Mouse (Mus musculus) forebrain, embryonic 11.5 days (tissue): Measurements from ENCODE around the gene Gm826. TPM values are rescaled to one million over a fixed set of nuclear protein-coding genes. Genes with fewer than 3 reads are reported as not detected.

Experiments
- ATAC-seq: fragments of 200-750 bp; cut with Nextera tagmentation; replicated peaks from 2 replicates; pipeline ENCODE4 v1.8.0; 2017; ENCODE audit warnings: moderate TSS enrichment; ENCODE audit not compliant: low FRiP score
- DNase-seq: peaks from one replicate; pipeline ENCODE4 v3.0.0-alpha.2; 2017; ENCODE audit warnings: low spot score
- H3K27ac ChIP-seq: fragments of 300-500 bp; sonication (generic); 2 replicates; pipeline ENCODE4 v1.5.1; 2014; ENCODE audit warnings: low read depth, low read length
- H3K27me3 ChIP-seq: fragments of 300-500 bp; sonication (generic); 2 replicates; pipeline ENCODE4 v1.6.1; 2014; ENCODE audit warnings: mild to moderate bottlenecking, low read length, mixed read lengths; ENCODE audit not compliant: control insufficient read depth, insufficient read depth
- H3K36me3 ChIP-seq: fragments of 300-500 bp; sonication (generic); 2 replicates; pipeline ENCODE4 v1.6.1; 2014; ENCODE audit warnings: mild to moderate bottlenecking, low read length, moderate library complexity, mixed read lengths; ENCODE audit not compliant: control insufficient read depth, insufficient read depth
- H3K4me1 ChIP-seq: fragments of 300-500 bp; sonication (generic); replicated peaks from 2 replicates; pipeline ENCODE4 v1.6.1; 2014; ENCODE audit warnings: low read length, mixed read lengths; ENCODE audit not compliant: control insufficient read depth, insufficient read depth
- H3K4me2 ChIP-seq: fragments of 300-500 bp; sonication (generic); 2 replicates; pipeline ENCODE4 v1.6.1; 2014; ENCODE audit warnings: low read depth, mild to moderate bottlenecking, low read length, moderate library complexity, mixed read lengths; ENCODE audit not compliant: severe bottlenecking
- H3K4me3 ChIP-seq: fragments of 300-500 bp; sonication (generic); 2 replicates; pipeline ENCODE4 v1.5.1; 2014; ENCODE audit warnings: low read depth, low read length
- H3K9ac ChIP-seq: fragments of 300-500 bp; sonication (generic); 2 replicates; pipeline ENCODE4 v1.6.1; 2014; ENCODE audit warnings: low read length
- H3K9me3 ChIP-seq: fragments of 300-500 bp; sonication (generic); 2 replicates; pipeline ENCODE4 v1.6.1; 2016; ENCODE audit warnings: low read length, mixed read lengths; ENCODE audit not compliant: control insufficient read depth
- WGBS: fragments of 180-500 bp; shearing (Covaris S2); extraction: QIAGEN DNeasy Blood & Tissue Kit; methylation state at CpG from one replicate; pipeline ENCODE4 v1.1.7; 2014; 5-methylcytosine and 5-hydroxymethylcytosine counted together
- polyA plus RNA-seq: library from polyadenylated mRNA; unstranded; fragments of >200 nt; fragmentation: Nextera tagmentation; extraction: Ambion mirVana; gene quantifications from 2 replicates; pipeline ENCODE4 v1.2.1, GENCODE M21; 2014

The Gm826 gene
- polyA plus RNA-seq, 1 experiment from 2014 or later = not detected

DNA sequence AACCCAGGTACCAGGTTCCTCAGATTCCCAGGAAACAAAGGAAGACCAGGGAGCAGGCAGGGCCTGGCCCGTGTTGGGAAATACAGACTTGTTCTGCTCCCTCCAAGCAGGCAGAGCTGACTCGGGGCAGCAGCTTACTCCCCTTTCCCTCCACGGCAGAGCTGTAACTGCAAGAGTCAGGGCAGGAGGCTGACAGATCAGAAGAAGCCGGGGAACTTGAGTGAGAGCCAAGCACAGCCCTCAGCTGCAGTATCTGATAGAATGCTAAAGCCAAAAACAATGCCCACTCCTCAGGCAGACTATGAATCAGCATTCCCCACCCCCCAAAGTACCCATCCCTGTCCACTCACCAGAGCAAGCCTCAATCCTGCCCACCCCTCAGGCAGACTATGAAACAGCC is 24.9 kb upstream of the Gm826 start:
- Histone ChIP-seq H3K27me3 (peaks cover 51% of the 10 kb centered on the region), H3K27ac (no peak overlapping the region), H3K36me3 (no peaks in the 10 kb centered on the region), H3K4me3 (no peak overlapping the region), H3K9me3 (no peaks in the 10 kb centered on the region), H3K9ac (no peak overlapping the region), H3K4me1 (peaks cover 3% of the 10 kb centered on the region; the same call in 1 of the 2 replicates), H3K4me2 (no peak overlapping the region)
- no peak for ATAC-seq
- no peak for DNase-seq
- WGBS = 3% methylated on average over 4 of the region's 4 CpGs

DNA sequence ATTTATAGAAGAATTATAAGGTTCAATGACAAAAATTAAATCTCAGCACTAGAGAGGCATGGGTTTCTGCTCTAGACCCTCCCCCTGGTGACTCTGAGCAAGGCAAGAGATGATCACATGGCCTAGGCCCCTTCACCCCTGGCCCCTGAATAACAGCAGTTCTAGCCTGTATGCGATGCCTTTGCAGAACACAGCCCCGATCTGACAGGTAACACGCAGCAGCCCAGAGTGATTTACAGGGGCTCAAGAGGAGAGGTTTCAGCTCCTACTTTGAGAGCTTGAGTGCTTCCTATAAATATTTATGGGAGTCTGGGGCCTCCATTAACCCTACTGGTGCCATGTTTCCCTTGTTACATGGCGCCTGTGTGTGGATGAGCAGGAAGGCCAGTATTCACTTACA is 23.5 kb upstream of the Gm826 start:
- ATAC-seq (no peak), DNase-seq (no peak)
- Histone ChIP-seq H3K4me3 (no peak overlapping the region), H3K27me3 (peaks cover 41% of the 10 kb centered on the region), H3K27ac (no peak overlapping the region), H3K9ac (no peak overlapping the region), H3K4me1 (peaks cover 3% of the 10 kb centered on the region; the same call in 1 of the 2 replicates), H3K4me2 (no peak overlapping the region), H3K36me3 (no peaks in the 10 kb centered on the region), H3K9me3 (no peaks in the 10 kb centered on the region)
- WGBS = 67% methylated on average over 4 of the region's 4 CpGs

DNA sequence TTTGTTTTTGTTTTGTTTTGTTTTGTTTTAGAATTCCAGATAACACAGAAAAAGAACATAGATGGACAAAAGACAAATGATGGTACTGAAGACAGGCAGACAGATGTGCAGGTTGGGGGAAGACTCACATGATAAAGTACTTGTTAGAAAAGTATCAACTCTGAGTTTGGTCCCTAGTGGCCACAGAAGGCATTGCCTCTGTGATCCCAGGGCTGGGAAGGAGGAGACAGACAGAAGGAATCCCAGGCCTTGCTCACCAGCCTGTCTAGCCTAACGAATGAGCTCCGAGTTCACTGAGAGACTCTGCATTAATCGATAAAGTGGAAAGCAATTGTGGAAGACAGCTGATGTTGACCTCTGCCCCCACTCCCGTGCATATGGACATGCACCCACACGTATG is 22.2 kb upstream of the Gm826 start:
- no peak overlapping the region for H3K9ac ChIP-seq
- peaks cover under 1% of the 10 kb centered on the region; the same call in 1 of the 2 replicates for H3K4me1 ChIP-seq
- H3K9me3 ChIP-seq = no peaks in the 10 kb centered on the region
- no peaks in the 10 kb centered on the region for H3K36me3 ChIP-seq
- no peak overlapping the region for H3K27ac ChIP-seq
- DNase-seq (no peak), ATAC-seq (no peak)
- peaks cover 28% of the 10 kb centered on the region for H3K27me3 ChIP-seq
- H3K4me2 ChIP-seq = no peak overlapping the region
- WGBS = 63% methylated on average over 5 of the region's 5 CpGs
- H3K4me3 ChIP-seq = no peak overlapping the region

DNA sequence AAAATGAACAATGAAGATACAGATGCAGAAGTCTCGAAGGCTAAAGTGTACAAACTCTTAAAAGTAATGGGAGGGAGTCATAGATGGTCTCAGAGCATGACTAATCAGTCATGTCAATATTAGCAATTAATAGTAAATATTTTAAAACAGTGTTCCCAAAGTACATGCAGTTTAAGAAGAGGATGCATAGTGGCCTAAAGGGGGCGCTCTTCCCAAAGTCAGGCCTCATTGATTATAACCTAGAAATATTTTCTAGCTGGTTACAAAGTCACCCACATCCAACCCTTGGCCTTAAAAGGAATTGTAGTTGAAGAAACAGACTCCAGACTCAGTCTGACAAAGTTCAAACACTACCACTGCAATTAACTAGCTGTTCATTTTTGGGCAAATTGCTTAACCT is 20.4 kb upstream of the Gm826 start:
- Histone ChIP-seq H3K4me3 (no peak overlapping the region), H3K4me2 (no peak overlapping the region), H3K36me3 (no peaks in the 10 kb centered on the region), H3K27ac (no peak overlapping the region), H3K4me1 (no peaks in the 10 kb centered on the region), H3K9me3 (no peaks in the 10 kb centered on the region), H3K9ac (no peak overlapping the region), H3K27me3 (peaks cover 13% of the 10 kb centered on the region)
- DNase-seq = no peak
- ATAC-seq = no peak
- WGBS = 62% methylated on average over 2 of the region's 2 CpGs

DNA sequence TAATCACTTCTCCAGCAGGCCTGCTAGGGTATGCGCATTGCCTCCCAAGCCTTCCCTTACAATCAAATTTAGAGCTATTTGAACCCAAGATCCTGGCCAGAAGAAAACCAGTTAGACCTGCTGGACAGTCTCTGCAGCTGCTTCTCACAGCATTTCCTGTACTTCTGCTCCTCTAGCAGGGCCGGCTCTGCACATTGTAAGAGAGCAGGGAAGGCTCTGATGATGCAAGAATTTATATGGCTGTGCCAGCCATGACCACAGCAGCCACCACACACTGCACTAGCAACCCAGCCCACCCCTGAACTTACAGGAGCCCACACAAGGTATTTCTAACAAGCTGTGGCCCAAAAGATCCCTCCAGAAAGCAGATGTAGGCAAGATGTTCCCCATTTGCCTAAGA is 19.6 kb upstream of the Gm826 start:
- H3K27me3 ChIP-seq = peaks cover 5% of the 10 kb centered on the region
- H3K36me3 ChIP-seq = no peaks in the 10 kb centered on the region
- no peaks in the 10 kb centered on the region for H3K9me3 ChIP-seq
- no peak overlapping the region for H3K4me2 ChIP-seq
- H3K27ac ChIP-seq = no peak overlapping the region
- H3K9ac ChIP-seq = no peak overlapping the region; the same call in 1 of the 2 replicates
- no peak overlapping the region for H3K4me3 ChIP-seq
- 88% methylated on average over 2 of the region's 2 CpGs for WGBS
- ATAC-seq (no peak), DNase-seq (no peak)
- H3K4me1 ChIP-seq = peaks cover 3% of the 10 kb centered on the region; the same call in 1 of the 2 replicates

DNA sequence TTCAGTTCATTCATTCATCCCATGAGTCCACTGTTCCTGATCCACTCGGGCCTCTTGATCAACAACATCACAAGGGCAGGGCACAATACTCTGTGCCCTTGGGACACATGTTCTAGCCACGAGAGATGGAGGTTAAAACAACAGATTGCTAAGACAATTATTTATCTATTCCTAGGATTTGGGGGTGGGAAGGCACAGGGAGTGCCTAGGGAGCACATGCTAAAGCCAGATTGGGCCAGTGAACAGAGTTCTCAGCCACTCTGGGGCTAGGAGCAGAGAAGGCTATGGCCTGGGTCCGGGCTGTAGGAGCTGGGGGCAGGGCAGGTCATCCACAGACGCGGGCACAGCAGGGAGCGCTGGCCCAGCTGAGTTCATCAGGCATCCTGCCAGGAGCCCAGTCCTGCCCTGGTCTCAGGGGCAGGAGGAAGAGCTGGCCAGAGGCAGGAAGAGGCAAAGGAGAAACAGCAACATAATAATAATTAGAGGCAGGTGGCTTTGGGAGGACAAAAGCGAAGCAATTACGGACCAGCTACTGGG is 17.1 kb upstream of the Gm826 start:
- no peak for ATAC-seq
- Histone ChIP-seq H3K4me2 (no peak overlapping the region), H3K9ac (no peak overlapping the region), H3K27ac (no peak overlapping the region), H3K36me3 (no peaks in the 10 kb centered on the region), H3K27me3 (no peaks in the 10 kb centered on the region), H3K4me1 (peaks cover 3% of the 10 kb centered on the region; the same call in 1 of the 2 replicates), H3K4me3 (no peak overlapping the region), H3K9me3 (no peaks in the 10 kb centered on the region)
- no peak for DNase-seq
- WGBS = 33% methylated on average over 8 of the region's 8 CpGs

DNA sequence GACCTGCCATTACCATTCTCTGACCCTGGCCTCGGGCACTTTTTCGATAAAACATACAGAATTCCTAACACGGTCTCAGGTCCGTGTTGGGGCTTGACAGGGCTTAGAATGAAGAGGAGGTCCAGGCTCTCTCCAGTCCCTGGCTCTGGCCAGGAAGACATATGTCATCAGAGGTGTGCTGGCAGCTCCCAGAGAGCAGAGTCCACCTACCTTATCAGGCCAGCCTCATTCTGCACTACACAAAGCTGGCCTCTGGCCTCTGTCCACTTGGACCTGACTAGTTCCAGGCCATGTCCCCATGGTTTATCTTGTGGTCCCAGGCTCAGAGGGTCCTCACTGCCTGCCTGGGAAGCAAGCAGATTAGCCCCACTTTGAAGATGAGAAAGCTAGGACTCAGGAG is 15.6 kb upstream of the Gm826 start:
- Histone ChIP-seq H3K4me1 (peaks cover 3% of the 10 kb centered on the region; the same call in 1 of the 2 replicates), H3K27ac (no peak overlapping the region)

DNA sequence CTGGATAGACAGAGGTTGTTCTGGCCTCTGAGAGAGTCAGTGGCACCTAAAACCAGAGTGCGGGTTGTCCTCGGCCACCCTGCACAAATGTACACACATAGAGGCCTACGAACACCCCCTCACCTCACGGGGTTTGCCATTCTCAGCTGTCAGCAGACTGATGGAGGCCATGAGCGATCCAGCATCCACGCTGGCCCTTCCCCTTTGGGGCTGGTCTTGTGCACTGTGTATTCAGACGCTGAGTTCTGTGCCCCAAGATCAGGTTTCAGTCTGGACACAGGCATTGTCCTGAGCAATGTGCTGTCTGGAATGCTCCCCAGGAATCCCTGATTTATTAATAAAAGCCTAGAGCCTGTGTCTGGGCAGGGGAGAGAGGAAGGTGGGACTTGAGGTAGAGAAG is 14.8 kb upstream of the Gm826 start:
- H3K4me2 ChIP-seq = no peak overlapping the region
- no peak overlapping the region for H3K9ac ChIP-seq
- peaks cover 3% of the 10 kb centered on the region; the same call in 1 of the 2 replicates for H3K4me1 ChIP-seq
- no peaks in the 10 kb centered on the region for H3K36me3 ChIP-seq
- H3K9me3 ChIP-seq = no peaks in the 10 kb centered on the region
- H3K4me3 ChIP-seq = no peak overlapping the region
- ATAC-seq (0 out of 2 replicates have a peak, but pooled peaks have one; percentile 60), DNase-seq (peak; percentile 61)
- 39% methylated on average over 7 of the region's 7 CpGs for WGBS
- H3K27me3 ChIP-seq = no peaks in the 10 kb centered on the region
- H3K27ac ChIP-seq = no peak overlapping the region

More for the DNA sequence above, 15.6 kb upstream of the Gm826 start:
- 70% methylated on average over 4 of the region's 4 CpGs for WGBS
- Histone ChIP-seq H3K9me3 (no peaks in the 10 kb centered on the region), H3K36me3 (no peaks in the 10 kb centered on the region), H3K4me3 (no peak overlapping the region), H3K27me3 (no peaks in the 10 kb centered on the region), H3K9ac (no peak overlapping the region), H3K4me2 (no peak overlapping the region)
- DNase-seq (no peak), ATAC-seq (no peak)

DNA sequence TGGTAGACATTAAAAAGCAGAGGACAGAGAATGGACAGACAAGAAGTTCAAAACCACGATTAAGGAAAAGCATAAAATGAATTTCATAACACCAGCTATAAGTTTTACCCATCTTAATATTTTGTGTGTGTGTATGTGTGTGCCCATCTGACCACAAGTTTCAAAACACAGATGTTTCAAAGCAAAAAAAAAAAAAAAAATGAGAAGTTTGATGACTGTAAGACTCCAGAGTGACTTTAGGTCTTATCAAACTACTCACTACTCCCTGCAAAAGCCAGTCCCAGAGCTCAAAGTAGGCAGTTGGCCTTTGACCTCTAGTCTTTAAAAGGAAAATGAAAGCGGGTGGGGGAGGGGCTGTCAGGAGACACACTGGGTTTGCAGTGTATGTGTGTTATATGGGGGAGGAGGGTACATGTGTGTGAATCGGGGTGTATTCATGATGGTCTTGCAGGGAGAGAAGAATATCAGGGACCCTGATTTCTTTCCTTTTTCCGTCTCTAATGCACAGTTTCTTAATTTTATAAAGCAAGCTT is 14.2 kb upstream of the Gm826 start:
- Histone ChIP-seq H3K4me3 (no peak overlapping the region), H3K27ac (no peak overlapping the region), H3K9ac (no peak overlapping the region), H3K9me3 (no peaks in the 10 kb centered on the region), H3K4me2 (no peak overlapping the region), H3K4me1 (peaks cover 3% of the 10 kb centered on the region; the same call in 1 of the 2 replicates), H3K27me3 (no peaks in the 10 kb centered on the region), H3K36me3 (no peaks in the 10 kb centered on the region)
- ATAC-seq (no peak), DNase-seq (no peak)
- WGBS = 66% methylated on average over 4 of the region's 4 CpGs
